Mouse (Mus musculus) heart, embryonic 14.5 days (tissue): Measurements from ENCODE around the gene Tagap. TPM values are rescaled to one million over a fixed set of nuclear protein-coding genes. Genes with fewer than 3 reads are reported as not detected.
"Not testable (repeated sequence)": the region's sequence is repeated elsewhere in the genome, so short reads cannot be mapped to it uniquely, and the experiment has no call there.

Experiments
- ATAC-seq: fragments of 200-750 bp; cut with Nextera tagmentation; 2 replicates; pipeline ENCODE4 v1.8.0; 2017; ENCODE audit warnings: low read depth, moderate TSS enrichment; ENCODE audit not compliant: insufficient number of reproducible peaks, insufficient read depth, low FRiP score
- H3K27ac ChIP-seq, 2 experiments: fragments of 200-500 bp in 1 of 2; fragments of 300-500 bp in 1 of 2; sonication (generic) in 1 of 2; replicated peaks in 1 of 2; 2 replicates each; pipeline ENCODE4 v1.5.1; 2012 to 2014; ENCODE audit warnings: low read depth in 2 of 2, low read length in 2 of 2, control low read depth in 1 of 2, mild to moderate bottlenecking in 1 of 2, mixed read lengths in 1 of 2; ENCODE audit not compliant: control insufficient read depth in 1 of 2, insufficient read depth in 1 of 2
- H3K27me3 ChIP-seq: fragments of 300-500 bp; sonication (generic); 2 replicates; pipeline ENCODE4 v1.6.1; 2014; ENCODE audit warnings: mild to moderate bottlenecking, low read length, control low read depth; ENCODE audit not compliant: control insufficient read depth, insufficient read depth
- H3K36me3 ChIP-seq: fragments of 300-500 bp; sonication (generic); 2 replicates; pipeline ENCODE4 v1.6.1; 2014; ENCODE audit warnings: mild to moderate bottlenecking, control low read depth, low read length, mixed read lengths; ENCODE audit not compliant: control insufficient read depth, insufficient read depth
- H3K4me1 ChIP-seq, 2 experiments: fragments of 200-500 bp in 1 of 2; fragments of 300-500 bp in 1 of 2; sonication (generic) in 1 of 2; 2 replicates each; pipeline ENCODE4 v1.6.1; 2012 to 2014; ENCODE audit warnings: low read length in 2 of 2, control low read depth in 1 of 2, mixed read lengths in 1 of 2; ENCODE audit not compliant: control insufficient read depth in 2 of 2, insufficient read depth in 2 of 2
- H3K4me2 ChIP-seq: fragments of 300-500 bp; sonication (generic); 2 replicates; pipeline ENCODE4 v1.6.1; 2014; ENCODE audit warnings: mild to moderate bottlenecking, low read length
- H3K4me3 ChIP-seq, 2 experiments: fragments of 200-500 bp in 1 of 2; fragments of 300-500 bp in 1 of 2; sonication (generic) in 1 of 2; 2 replicates each; pipeline ENCODE4 v1.5.1; 2012 to 2014; ENCODE audit warnings: low read length in 2 of 2, mild to moderate bottlenecking in 2 of 2, control low read depth in 1 of 2, low read depth in 1 of 2, moderate library complexity in 1 of 2; ENCODE audit not compliant: control insufficient read depth in 1 of 2, insufficient read depth in 1 of 2
- H3K9ac ChIP-seq: fragments of 300-500 bp; sonication (generic); 2 replicates; pipeline ENCODE4 v1.6.1; 2014; ENCODE audit warnings: mild to moderate bottlenecking, low read length
- H3K9me3 ChIP-seq: fragments of 300-500 bp; sonication (generic); 2 replicates; pipeline ENCODE4 v1.6.1; 2016; ENCODE audit warnings: low read length, control low read depth; ENCODE audit not compliant: control insufficient read depth
- WGBS: fragments of 180-500 bp; shearing (Covaris S2); extraction: QIAGEN DNeasy Blood & Tissue Kit; methylation state at CpG from one replicate; pipeline ENCODE4 v1.1.7; 2014; 5-methylcytosine and 5-hydroxymethylcytosine counted together
- polyA plus RNA-seq: library from polyadenylated mRNA; unstranded; fragments of >200 nt; fragmentation: Nextera tagmentation; extraction: Ambion mirVana; gene quantifications from 2 replicates; pipeline ENCODE4 v1.2.1, GENCODE M21; 2014

Gene Tagap
- polyA plus RNA-seq, 1 experiment from 2014 or later: 0.22 TPM

DNA sequence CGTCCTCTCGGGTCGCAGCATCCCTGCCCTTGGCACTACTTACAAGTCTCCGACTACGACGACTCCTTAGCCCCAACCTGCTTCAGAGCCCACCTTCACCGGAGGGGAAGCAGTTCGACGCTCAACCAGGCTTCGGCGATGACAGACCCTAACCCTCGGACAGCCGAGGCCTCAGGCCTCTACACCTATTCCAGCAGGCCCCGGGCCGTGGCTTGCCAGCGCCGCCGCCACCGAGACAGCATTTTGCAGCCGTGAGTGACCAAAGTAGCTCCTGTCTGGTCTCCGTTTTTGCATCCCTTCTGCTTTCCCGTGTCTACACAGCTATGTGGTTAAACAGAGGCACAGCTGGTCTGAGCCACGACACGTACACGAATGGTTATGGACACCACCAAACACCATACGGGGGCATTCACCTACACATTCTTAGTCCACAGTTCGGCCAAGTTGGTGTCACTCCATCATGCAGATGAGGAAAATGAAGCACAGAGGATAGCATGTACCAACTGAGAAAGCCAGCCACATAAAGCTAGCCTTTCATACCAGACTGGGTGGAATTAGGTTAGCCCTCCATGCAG, 20.3 kb downstream of the Tagap start:
- Histone ChIP-seq H3K9ac (peak overlapping the region; percentile 62), H3K27ac (peak overlapping the region; percentile 24 to 45; a peak in 1 of 4 replicates), H3K4me3 (peak overlapping the region; percentile 49 to 74), H3K4me2 (peak overlapping the region; percentile 66)
- H3K4me1 ChIP-seq, H3K36me3 ChIP-seq, H3K27me3 ChIP-seq, H3K9me3 ChIP-seq: not testable (repeated sequence)
- ATAC-seq: peak; percentile 45
- WGBS: 0% methylated on average over 16 of the region's 27 CpGs

DNA sequence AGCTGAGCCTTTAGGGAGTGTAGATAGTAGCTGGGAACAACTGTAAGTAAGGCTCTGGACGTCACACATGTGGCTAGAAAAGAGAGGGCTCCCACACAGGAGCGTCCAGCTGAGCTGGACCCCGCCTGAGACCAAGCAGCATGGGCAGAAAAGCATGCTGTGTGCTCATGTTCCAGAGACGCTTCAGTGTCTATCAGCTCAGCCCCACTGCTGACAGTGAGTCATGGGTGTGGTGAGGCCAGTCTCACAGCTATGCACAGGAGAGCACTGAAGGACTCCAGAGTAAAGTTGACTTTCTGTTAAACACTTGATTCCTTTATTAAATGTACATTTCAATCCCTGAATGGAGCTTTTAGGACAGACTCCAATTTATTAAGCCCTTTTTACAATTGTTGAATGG, 25.5 kb downstream of the Tagap start:
- not testable (repeated sequence) for H3K4me1 ChIP-seq, ATAC-seq, H3K9ac ChIP-seq, H3K36me3 ChIP-seq, H3K4me2 ChIP-seq, H3K27me3 ChIP-seq, H3K9me3 ChIP-seq, H3K4me3 ChIP-seq, H3K27ac ChIP-seq
- WGBS: no CpG with 5 or more reads among the region's 4 CpGs

DNA sequence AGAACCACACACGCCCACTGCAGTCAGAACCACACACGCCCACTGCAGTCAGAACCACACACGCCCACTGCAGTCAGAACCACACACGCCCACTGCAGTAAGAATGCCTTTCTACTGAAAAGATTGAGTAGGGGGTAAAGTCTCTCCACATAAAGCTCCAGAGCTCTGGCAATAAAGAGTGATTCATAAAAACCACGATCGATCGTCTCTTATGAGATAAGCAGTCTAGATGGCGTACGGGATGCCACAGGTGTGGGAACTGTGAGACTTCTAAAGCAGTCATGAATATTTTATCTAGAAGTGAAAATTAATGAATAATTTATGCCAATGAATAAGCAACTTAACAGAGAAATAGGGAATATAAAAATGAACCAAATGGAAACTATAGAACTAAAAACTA, 31.4 kb downstream of the Tagap start:
- H3K9me3 ChIP-seq, ATAC-seq, H3K4me3 ChIP-seq, H3K27ac ChIP-seq, H3K9ac ChIP-seq, H3K27me3 ChIP-seq, H3K4me2 ChIP-seq, H3K36me3 ChIP-seq, H3K4me1 ChIP-seq: not testable (repeated sequence)
- WGBS: 95% methylated on average over 7 of the region's 9 CpGs

GRCm38 (mm10) chr17:7963333-7963732, 37.5 kb downstream of the Tagap start:
- H3K36me3 ChIP-seq, H3K4me3 ChIP-seq, H3K9me3 ChIP-seq, H3K9ac ChIP-seq, H3K27ac ChIP-seq, H3K4me1 ChIP-seq, ATAC-seq, H3K4me2 ChIP-seq, H3K27me3 ChIP-seq: not testable (repeated sequence)
- 66% methylated on average over 4 of the region's 4 CpGs for WGBS

DNA sequence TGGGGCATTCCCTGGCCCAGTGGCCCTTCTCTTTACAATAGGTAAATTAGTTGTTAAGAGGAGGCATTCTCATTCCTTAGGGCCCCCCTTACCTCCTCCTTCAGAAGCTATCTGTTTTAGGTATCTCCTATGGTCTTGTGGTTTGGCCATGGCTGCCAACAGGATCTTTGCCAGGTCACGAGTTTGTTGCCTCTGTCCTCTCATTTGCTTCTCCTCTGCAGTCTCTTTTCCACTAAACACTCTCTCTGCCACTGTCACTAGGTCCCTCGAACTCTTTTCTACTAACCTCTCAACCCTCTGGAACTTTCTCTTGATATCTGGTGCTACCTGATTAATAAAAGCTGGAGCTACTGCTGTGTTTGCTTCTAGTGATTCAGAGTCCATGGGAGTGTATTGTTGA, 38.6 kb downstream of the Tagap start:
- 84% methylated on average over 2 of the region's 2 CpGs for WGBS
- H3K27ac ChIP-seq: not testable (repeated sequence)

DNA sequence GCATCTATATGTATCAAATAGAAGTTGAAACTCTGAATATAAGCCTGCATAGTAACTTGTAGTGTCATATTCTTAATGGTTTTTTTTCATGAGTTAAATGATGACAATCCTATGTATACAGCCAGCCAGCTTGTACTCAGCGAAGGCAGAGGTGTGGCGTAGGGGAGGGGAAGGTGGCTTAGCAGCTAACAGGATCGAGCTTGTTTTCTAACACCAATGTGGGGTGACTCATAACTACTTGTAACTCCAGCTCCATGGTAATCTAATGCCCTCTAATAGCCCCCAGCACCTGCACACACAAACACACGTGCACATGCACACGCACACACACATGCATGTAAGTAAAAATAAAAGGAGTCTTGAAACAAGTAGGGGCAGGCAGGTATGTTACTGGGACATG, 42.7 kb downstream of the Tagap start:
- H3K4me3 ChIP-seq, H3K9ac ChIP-seq, H3K9me3 ChIP-seq, H3K27ac ChIP-seq, H3K4me2 ChIP-seq, H3K27me3 ChIP-seq, H3K36me3 ChIP-seq, H3K4me1 ChIP-seq, ATAC-seq: not testable (repeated sequence)
- WGBS: 84% methylated on average over 3 of the region's 5 CpGs

More for the DNA sequence above, 38.6 kb downstream of the Tagap start:
- H3K4me2 ChIP-seq, ATAC-seq, H3K36me3 ChIP-seq, H3K9me3 ChIP-seq, H3K9ac ChIP-seq, H3K27me3 ChIP-seq, H3K4me1 ChIP-seq, H3K4me3 ChIP-seq: not testable (repeated sequence)

DNA sequence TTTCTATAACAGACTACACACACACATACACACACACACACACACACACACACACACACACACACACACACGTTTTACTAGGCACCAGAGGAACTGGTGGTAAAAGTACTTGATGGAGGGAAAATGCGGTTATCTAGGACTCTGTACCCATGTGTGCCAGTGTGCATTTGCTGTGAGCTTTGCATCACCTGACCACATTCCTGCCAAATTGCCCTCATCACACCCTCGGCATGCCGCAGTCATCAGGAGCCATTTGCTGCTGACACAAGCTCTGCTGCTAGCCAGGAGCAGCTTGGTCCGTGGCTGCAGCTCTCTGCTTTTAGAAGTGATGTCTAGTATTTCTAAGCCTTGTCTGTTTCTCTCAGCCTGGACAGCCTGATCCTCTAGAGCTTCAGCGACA, 44.0 kb downstream of the Tagap start:
- H3K9ac ChIP-seq, ATAC-seq, H3K4me2 ChIP-seq, H3K27ac ChIP-seq, H3K4me1 ChIP-seq, H3K9me3 ChIP-seq, H3K4me3 ChIP-seq, H3K36me3 ChIP-seq, H3K27me3 ChIP-seq: not testable (repeated sequence)
- WGBS: 33% methylated on average over 1 of the region's 6 CpGs

GRCm38 (mm10) chr17:7983484-7983883, 57.7 kb downstream of the Tagap start:
- H3K27me3 ChIP-seq, H3K4me2 ChIP-seq, H3K36me3 ChIP-seq, H3K9me3 ChIP-seq, ATAC-seq, H3K9ac ChIP-seq, H3K4me3 ChIP-seq, H3K4me1 ChIP-seq, H3K27ac ChIP-seq: not testable (repeated sequence)
- 82% methylated on average over 1 of the region's 2 CpGs for WGBS
